Mouse (Mus musculus): ENCODE results near the gene Gm20388. TPM values are rescaled to one million over a fixed set of nuclear protein-coding genes. Genes with fewer than 3 reads are reported as not detected.

The Gm20388 gene
- polyA plus RNA-seq, 1 experiment from 2014 or later: not detected

GRCm38 (mm10) chr8:121908378-121909147, 1997.9 kb downstream of the Gm20388 start:
- H3K36me3 ChIP-seq (ENCODE audit: control insufficient read depth, insufficient read depth, low read length): no peaks in the 10 kb centered on the region
- 33% methylated on average over 8 of the region's 8 CpGs for WGBS
- no peaks in the 10 kb centered on the region for H3K9me3 ChIP-seq (ENCODE audit: control insufficient read depth, low read length)
- no peak overlapping the region for H3K9ac ChIP-seq (ENCODE audit: low read depth, low read length)
- no peak overlapping the region for H3K27ac ChIP-seq (ENCODE audit: low read depth, low read length)
- H3K4me1 ChIP-seq (ENCODE audit: control insufficient read depth, insufficient read depth, low read length): peaks cover 25% of the 10 kb centered on the region
- H3K4me3 ChIP-seq (ENCODE audit: low read length): no peak overlapping the region
- H3K27me3 ChIP-seq (ENCODE audit: control insufficient read depth, insufficient read depth, low read length): no peaks in the 10 kb centered on the region
- peak overlapping the region; percentile 97 for H3K4me2 ChIP-seq (replicated peaks; ENCODE audit: low read depth, low read length)
- no peak for ATAC-seq (ENCODE audit: low FRiP score, low TSS enrichment)

GRCm38 (mm10) chr8:121909148-121909541, 1998.5 kb downstream of the Gm20388 start:
- WGBS: 70% methylated on average over 8 of the region's 8 CpGs
- H3K27ac ChIP-seq (ENCODE audit: low read depth, low read length): no peak overlapping the region
- H3K9me3 ChIP-seq (ENCODE audit: control insufficient read depth, low read length): no peaks in the 10 kb centered on the region
- no peak overlapping the region for H3K4me2 ChIP-seq (replicated peaks; ENCODE audit: low read depth, low read length)
- peaks cover 25% of the 10 kb centered on the region for H3K4me1 ChIP-seq (ENCODE audit: control insufficient read depth, insufficient read depth, low read length)
- no peaks in the 10 kb centered on the region for H3K36me3 ChIP-seq (ENCODE audit: control insufficient read depth, insufficient read depth, low read length)
- no peak overlapping the region for H3K4me3 ChIP-seq (ENCODE audit: low read length)
- H3K27me3 ChIP-seq (ENCODE audit: control insufficient read depth, insufficient read depth, low read length): no peaks in the 10 kb centered on the region
- no peak for ATAC-seq (ENCODE audit: low FRiP score, low TSS enrichment)
- H3K9ac ChIP-seq (ENCODE audit: low read depth, low read length): no peak overlapping the region

- no peaks in the 10 kb centered on the region for H3K27me3 ChIP-seq (ENCODE audit: control insufficient read depth, insufficient read depth, low read length)
- H3K36me3 ChIP-seq (ENCODE audit: control insufficient read depth, insufficient read depth, low read length): no peaks in the 10 kb centered on the region
- H3K9me3 ChIP-seq (ENCODE audit: control insufficient read depth, low read length): no peaks in the 10 kb centered on the region
- H3K4me1 ChIP-seq (ENCODE audit: control insufficient read depth, insufficient read depth, low read length): peaks cover 25% of the 10 kb centered on the region
- H3K9ac ChIP-seq (ENCODE audit: low read depth, low read length): no peak overlapping the region
- H3K4me2 ChIP-seq (replicated peaks; ENCODE audit: low read depth, low read length): no peak overlapping the region
- no peak for ATAC-seq (ENCODE audit: low FRiP score, low TSS enrichment)
- WGBS: 9% methylated on average over 6 of the region's 6 CpGs
- H3K27ac ChIP-seq (ENCODE audit: low read depth, low read length): no peak overlapping the region
- H3K4me3 ChIP-seq (ENCODE audit: low read length): no peak overlapping the region
Measured at GRCm38 (mm10) chr8:121909663-121910062, 1999.0 kb downstream of the Gm20388 start.

GRCm38 (mm10) chr8:121911400-121911799, 2000.8 kb downstream of the Gm20388 start:
- H3K36me3 ChIP-seq (ENCODE audit: control insufficient read depth, insufficient read depth, low read length): no peaks in the 10 kb centered on the region
- H3K4me2 ChIP-seq (replicated peaks; ENCODE audit: low read depth, low read length): no peak overlapping the region
- H3K4me3 ChIP-seq (ENCODE audit: low read length): no peak overlapping the region
- H3K9ac ChIP-seq (ENCODE audit: low read depth, low read length): no peak overlapping the region
- ATAC-seq (ENCODE audit: low FRiP score, low TSS enrichment): no peak
- no peak overlapping the region for H3K27ac ChIP-seq (ENCODE audit: low read depth, low read length)
- H3K9me3 ChIP-seq (ENCODE audit: control insufficient read depth, low read length): no peaks in the 10 kb centered on the region
- no peaks in the 10 kb centered on the region for H3K27me3 ChIP-seq (ENCODE audit: control insufficient read depth, insufficient read depth, low read length)
- H3K4me1 ChIP-seq (ENCODE audit: control insufficient read depth, insufficient read depth, low read length): peaks cover 9% of the 10 kb centered on the region; the same call in 1 of the 2 replicates
- 94% methylated on average over 6 of the region's 6 CpGs for WGBS

GRCm38 (mm10) chr8:121911987-121912386, 2001.3 kb downstream of the Gm20388 start:
- H3K4me3 ChIP-seq (ENCODE audit: low read length): no peak overlapping the region
- no peak overlapping the region for H3K9ac ChIP-seq (ENCODE audit: low read depth, low read length)
- no peak overlapping the region for H3K4me2 ChIP-seq (replicated peaks; ENCODE audit: low read depth, low read length)
- WGBS: 71% methylated on average over 7 of the region's 7 CpGs
- no peaks in the 10 kb centered on the region for H3K9me3 ChIP-seq (ENCODE audit: control insufficient read depth, low read length)
- H3K27ac ChIP-seq (ENCODE audit: low read depth, low read length): no peak overlapping the region
- no peaks in the 10 kb centered on the region for H3K27me3 ChIP-seq (ENCODE audit: control insufficient read depth, insufficient read depth, low read length)
- no peaks in the 10 kb centered on the region for H3K36me3 ChIP-seq (ENCODE audit: control insufficient read depth, insufficient read depth, low read length)
- H3K4me1 ChIP-seq (ENCODE audit: control insufficient read depth, insufficient read depth, low read length): peaks cover 9% of the 10 kb centered on the region; the same call in 1 of the 2 replicates
- no peak for ATAC-seq (ENCODE audit: low FRiP score, low TSS enrichment)

GRCm38 (mm10) chr8:121912831-121913230, 2002.2 kb downstream of the Gm20388 start:
- Histone ChIP-seq H3K9ac (ENCODE audit: low read depth, low read length) (no peak overlapping the region), H3K27ac (ENCODE audit: low read depth, low read length) (no peak overlapping the region), H3K4me1 (ENCODE audit: control insufficient read depth, insufficient read depth, low read length) (peaks cover 8% of the 10 kb centered on the region; the same call in 1 of the 2 replicates), H3K4me3 (ENCODE audit: low read length) (no peak overlapping the region), H3K9me3 (ENCODE audit: control insufficient read depth, low read length) (no peaks in the 10 kb centered on the region), H3K4me2 (replicated peaks; ENCODE audit: low read depth, low read length) (no peak overlapping the region), H3K36me3 (ENCODE audit: control insufficient read depth, insufficient read depth, low read length) (no peaks in the 10 kb centered on the region), H3K27me3 (ENCODE audit: control insufficient read depth, insufficient read depth, low read length) (no peaks in the 10 kb centered on the region)
- ATAC-seq (ENCODE audit: low FRiP score, low TSS enrichment): no peak
- 71% methylated on average over 3 of the region's 3 CpGs for WGBS

- Histone ChIP-seq H3K4me2 (replicated peaks; ENCODE audit: low read depth, low read length) (no peak overlapping the region), H3K36me3 (ENCODE audit: control insufficient read depth, insufficient read depth, low read length) (no peaks in the 10 kb centered on the region), H3K4me3 (ENCODE audit: low read length) (no peak overlapping the region), H3K27ac (ENCODE audit: low read depth, low read length) (no peak overlapping the region), H3K9me3 (ENCODE audit: control insufficient read depth, low read length) (no peaks in the 10 kb centered on the region), H3K9ac (ENCODE audit: low read depth, low read length) (no peak overlapping the region), H3K27me3 (ENCODE audit: control insufficient read depth, insufficient read depth, low read length) (no peaks in the 10 kb centered on the region), H3K4me1 (ENCODE audit: control insufficient read depth, insufficient read depth, low read length) (peaks cover 4% of the 10 kb centered on the region; the same call in 1 of the 2 replicates)
- 89% methylated on average over 8 of the region's 8 CpGs for WGBS
- no peak for ATAC-seq (ENCODE audit: low FRiP score, low TSS enrichment)
Measured at GRCm38 (mm10) chr8:121913378-121913777, 2002.7 kb downstream of the Gm20388 start.

GRCm38 (mm10) chr8:121919158-121919557, 2008.5 kb downstream of the Gm20388 start:
- Histone ChIP-seq H3K4me2 (replicated peaks; ENCODE audit: low read depth, low read length) (no peak overlapping the region), H3K27me3 (ENCODE audit: control insufficient read depth, insufficient read depth, low read length) (no peaks in the 10 kb centered on the region), H3K4me1 (ENCODE audit: control insufficient read depth, insufficient read depth, low read length) (peaks cover 16% of the 10 kb centered on the region), H3K9me3 (ENCODE audit: control insufficient read depth, low read length) (no peaks in the 10 kb centered on the region), H3K4me3 (ENCODE audit: low read length) (no peak overlapping the region), H3K27ac (ENCODE audit: low read depth, low read length) (0 out of 2 replicates have a peak overlapping the region, but pooled peaks have one; percentile 24), H3K9ac (ENCODE audit: low read depth, low read length) (no peak overlapping the region), H3K36me3 (ENCODE audit: control insufficient read depth, insufficient read depth, low read length) (no peaks in the 10 kb centered on the region)
- 44% methylated on average over 4 of the region's 4 CpGs for WGBS
- ATAC-seq (ENCODE audit: low FRiP score, low TSS enrichment): no peak

GRCm38 (mm10) chr8:121919731-121920130, 2009.1 kb downstream of the Gm20388 start:
- Histone ChIP-seq H3K4me1 (ENCODE audit: control insufficient read depth, insufficient read depth, low read length) (peaks cover 16% of the 10 kb centered on the region), H3K36me3 (ENCODE audit: control insufficient read depth, insufficient read depth, low read length) (no peaks in the 10 kb centered on the region), H3K27me3 (ENCODE audit: control insufficient read depth, insufficient read depth, low read length) (no peaks in the 10 kb centered on the region), H3K9me3 (ENCODE audit: control insufficient read depth, low read length) (no peaks in the 10 kb centered on the region), H3K27ac (ENCODE audit: low read depth, low read length) (no peak overlapping the region), H3K9ac (ENCODE audit: low read depth, low read length) (no peak overlapping the region), H3K4me3 (ENCODE audit: low read length) (no peak overlapping the region), H3K4me2 (replicated peaks; ENCODE audit: low read depth, low read length) (no peak overlapping the region)
- peak; percentile 32; the same call in 1 of the 2 replicates for ATAC-seq (ENCODE audit: low FRiP score, low TSS enrichment)
- 23% methylated on average over 3 of the region's 3 CpGs for WGBS
